Mouse (Mus musculus) right cerebral cortex, adult 2 months (tissue): ENCODE measurements around the gene Slc24a4.
A peak's percentile ranks its signal among the peaks of the same experiment; 100 is the strongest.

Source experiments
- DNase-seq, 2 experiments: peaks; one replicate each; pipeline ENCODE4 v3.0.0; 2021 to 2022; ENCODE audit warnings: low spot score in 2 of 2

Gene Slc24a4

GRCm38 (mm10) chr12:102284618-102285159 is 156.2 kb downstream of the Slc24a4 start:
- no peak for DNase-seq

GRCm38 (mm10) chr12:102285318-102285717 is 156.8 kb downstream of the Slc24a4 start:
- DNase-seq = no peak

GRCm38 (mm10) chr12:102285779-102286178 is 157.2 kb downstream of the Slc24a4 start:
- DNase-seq = no peak

GRCm38 (mm10) chr12:102286681-102287414 is 158.3 kb downstream of the Slc24a4 start:
- DNase-seq = peak; percentile 50 to 57

GRCm38 (mm10) chr12:102287904-102288602 is 159.5 kb downstream of the Slc24a4 start:
- no peak for DNase-seq

GRCm38 (mm10) chr12:102288846-102289245 is 160.3 kb downstream of the Slc24a4 start:
- DNase-seq = no peak

- no peak for DNase-seq
These were observed 161.0 kb downstream of the Slc24a4 start for GRCm38 (mm10) chr12:102289568-102289967.

- no peak for DNase-seq
These were observed 162.1 kb downstream of the Slc24a4 start for GRCm38 (mm10) chr12:102290662-102291061.

- no peak for DNase-seq
These were observed 163.2 kb downstream of the Slc24a4 start for GRCm38 (mm10) chr12:102291686-102292085.

GRCm38 (mm10) chr12:102292501-102293215 is 164.1 kb downstream of the Slc24a4 start:
- no peak for DNase-seq

GRCm38 (mm10) chr12:102294634-102295033 is 166.1 kb downstream of the Slc24a4 start:
- no peak for DNase-seq

- no peak for DNase-seq
These were observed 166.7 kb downstream of the Slc24a4 start for GRCm38 (mm10) chr12:102295230-102295629.

- no peak for DNase-seq
These were observed 167.1 kb downstream of the Slc24a4 start for GRCm38 (mm10) chr12:102295662-102296061.

GRCm38 (mm10) chr12:102296361-102296760 is 167.8 kb downstream of the Slc24a4 start:
- DNase-seq = no peak

GRCm38 (mm10) chr12:102296967-102297366 is 168.4 kb downstream of the Slc24a4 start:
- DNase-seq = no peak

GRCm38 (mm10) chr12:102299209-102299608 is 170.7 kb downstream of the Slc24a4 start:
- DNase-seq = no peak

- no peak for DNase-seq
These were observed 173.1 kb downstream of the Slc24a4 start for GRCm38 (mm10) chr12:102301585-102301984.

GRCm38 (mm10) chr12:102302322-102302721 is 173.8 kb downstream of the Slc24a4 start:
- no peak for DNase-seq

GRCm38 (mm10) chr12:102302831-102303351 is 174.4 kb downstream of the Slc24a4 start:
- no peak for DNase-seq

GRCm38 (mm10) chr12:102303867-102304266 is 175.3 kb downstream of the Slc24a4 start:
- DNase-seq = no peak

- DNase-seq = no peak
These were observed 176.7 kb downstream of the Slc24a4 start for GRCm38 (mm10) chr12:102305069-102305836.
